Mouse (Mus musculus) erythroblast, embryonic 14.5 days (primary cell): ENCODE results near the gene Cul5.

ENCODE experiments used
- GATA1 ChIP-seq: IDR thresholded peaks from 2 replicates; pipeline ENCODE4 v1.6.1; 2012; ENCODE audit warnings: low read length, inconsistent platforms, mixed read lengths
- TAL1 ChIP-seq: IDR thresholded peaks from 3 replicates; pipeline ENCODE4 v1.6.1; 2012; ENCODE audit warnings: low read length, inconsistent platforms, mixed read lengths

DNA sequence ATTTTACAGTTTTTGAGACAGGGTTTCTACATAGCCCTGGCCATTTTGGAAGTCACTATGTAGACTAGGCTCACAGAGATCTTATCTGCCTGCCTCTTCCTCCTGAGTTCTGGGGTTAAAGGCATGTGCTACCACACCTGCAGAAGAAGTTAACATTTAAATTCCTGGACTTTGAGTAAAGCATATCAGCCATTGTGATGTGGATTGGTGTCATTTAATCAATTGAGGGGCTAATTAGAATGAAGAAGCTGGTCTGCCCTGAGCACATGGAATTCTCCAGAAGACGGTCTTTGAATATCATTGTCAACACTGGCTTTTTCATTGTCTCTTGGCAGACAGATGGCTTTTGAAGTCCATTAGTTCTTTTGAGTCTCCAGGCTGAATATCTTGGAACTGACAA is 11.0 kb upstream of the Cul5 start:
- no peak for TF ChIP-seq GATA1
- TF ChIP-seq TAL1: no peak
